Mouse (Mus musculus): Measurements from ENCODE around the gene Anapc7. TPM values are rescaled to one million over a fixed set of nuclear protein-coding genes. Genes with fewer than 3 reads are reported as not detected.
"Not testable (repeated sequence)": the region's sequence is repeated elsewhere in the genome, so short reads cannot be mapped to it uniquely, and the experiment has no call there.

Anapc7 gene
- total RNA-seq, 2 experiments from 2014 or later: 27.3 to 28.1 TPM

DNA sequence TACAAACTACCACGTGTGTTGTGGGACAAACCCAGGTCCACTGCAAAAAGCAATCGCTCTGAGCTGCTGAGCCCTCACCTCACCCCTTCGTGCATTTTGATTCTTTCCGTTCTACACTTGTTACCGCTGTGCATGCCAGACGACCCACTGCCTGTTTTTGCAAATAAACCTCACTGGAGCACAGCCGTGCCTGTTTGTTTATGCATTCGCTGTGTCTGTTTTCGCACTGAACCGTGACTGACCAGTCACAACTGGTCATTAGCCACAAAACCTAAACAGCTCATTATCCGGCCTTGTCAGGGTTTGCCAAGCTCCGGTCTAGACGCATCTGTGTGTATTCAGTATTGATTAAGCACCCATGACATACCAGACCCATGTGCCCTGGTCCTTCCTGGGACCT, 19.3 kb upstream of the Anapc7 start:
- intact Hi-C loops (cut with DNase I): loop anchor here (5.0 kb wide), 1 partner anchor 325 kb away; no protein-coding TSS in a partner anchor
- no peak for DNase-seq (ENCODE audit: low spot score)

DNA sequence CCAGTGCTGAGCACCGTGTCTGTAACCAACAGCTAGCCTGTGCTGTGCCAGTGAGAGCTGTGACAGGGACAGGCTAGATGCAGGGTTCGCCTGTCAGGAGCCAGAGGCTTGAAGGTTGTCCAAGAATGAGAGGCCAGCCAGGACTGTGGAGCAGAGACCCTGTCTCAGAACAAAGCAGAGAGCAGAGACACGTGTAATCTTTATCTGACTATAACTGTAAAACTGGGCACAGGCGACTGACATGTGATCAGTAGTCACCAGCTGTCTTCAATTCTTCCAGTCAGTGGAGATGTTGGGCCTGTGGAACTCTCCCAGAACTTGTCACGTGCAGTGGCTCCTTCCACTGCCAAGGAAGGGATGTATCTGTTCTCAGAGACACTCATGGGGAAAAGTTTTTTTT, 18.7 kb upstream of the Anapc7 start:
- DNase-seq (ENCODE audit: low spot score): peak; percentile 67
- intact Hi-C loops (cut with DNase I): loop anchor here (5.0 kb wide), 1 partner anchor 325 kb away; no protein-coding TSS in a partner anchor

DNA sequence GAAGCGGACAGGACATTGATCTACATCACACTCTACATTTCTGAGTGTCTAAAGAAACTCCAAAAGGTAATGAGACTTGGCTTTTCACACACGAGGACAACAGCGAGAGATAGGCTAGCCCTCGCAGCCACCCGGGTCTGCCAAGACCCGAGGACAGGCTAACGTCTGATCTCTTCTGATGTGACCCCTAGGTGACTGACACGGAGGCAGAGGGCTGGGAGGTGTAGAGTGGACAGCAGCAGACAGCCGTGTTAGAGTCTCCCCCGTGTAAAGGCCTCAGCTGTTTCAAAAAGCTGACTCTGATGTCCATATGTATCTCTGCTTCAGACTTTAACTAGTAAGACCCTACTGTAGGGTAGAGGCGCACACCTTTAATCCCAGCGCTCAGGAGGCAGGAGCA, 18.1 kb upstream of the Anapc7 start:
- no peak for DNase-seq (ENCODE audit: low spot score)

DNA sequence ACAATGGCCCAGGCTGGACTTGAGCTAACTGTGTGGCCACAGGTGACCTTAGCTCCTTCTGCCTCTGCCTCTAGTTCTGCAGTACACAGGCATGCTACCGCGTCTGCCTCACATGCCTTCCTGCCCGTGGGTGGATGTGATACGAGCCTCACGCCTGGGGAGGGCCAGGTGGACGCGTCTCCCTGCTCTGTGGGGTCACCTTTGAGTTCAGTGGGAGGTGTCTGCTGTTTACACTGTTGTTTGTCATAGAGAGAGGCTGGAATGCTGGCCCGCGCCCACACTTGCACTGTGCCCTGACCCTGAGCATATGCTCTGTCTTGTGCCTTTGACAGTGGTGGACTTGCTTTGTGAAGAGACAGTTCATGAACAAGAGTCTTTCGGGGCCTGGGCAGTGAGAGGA, 16.0 kb upstream of the Anapc7 start:
- intact Hi-C loops (cut with DNase I): no loop called here
- DNase-seq (ENCODE audit: low spot score): no peak

More for the DNA sequence above, 18.1 kb upstream of the Anapc7 start:
- intact Hi-C loops (cut with DNase I): loop anchor here (5.0 kb wide), 1 partner anchor 324 kb away; no protein-coding TSS in a partner anchor

DNA sequence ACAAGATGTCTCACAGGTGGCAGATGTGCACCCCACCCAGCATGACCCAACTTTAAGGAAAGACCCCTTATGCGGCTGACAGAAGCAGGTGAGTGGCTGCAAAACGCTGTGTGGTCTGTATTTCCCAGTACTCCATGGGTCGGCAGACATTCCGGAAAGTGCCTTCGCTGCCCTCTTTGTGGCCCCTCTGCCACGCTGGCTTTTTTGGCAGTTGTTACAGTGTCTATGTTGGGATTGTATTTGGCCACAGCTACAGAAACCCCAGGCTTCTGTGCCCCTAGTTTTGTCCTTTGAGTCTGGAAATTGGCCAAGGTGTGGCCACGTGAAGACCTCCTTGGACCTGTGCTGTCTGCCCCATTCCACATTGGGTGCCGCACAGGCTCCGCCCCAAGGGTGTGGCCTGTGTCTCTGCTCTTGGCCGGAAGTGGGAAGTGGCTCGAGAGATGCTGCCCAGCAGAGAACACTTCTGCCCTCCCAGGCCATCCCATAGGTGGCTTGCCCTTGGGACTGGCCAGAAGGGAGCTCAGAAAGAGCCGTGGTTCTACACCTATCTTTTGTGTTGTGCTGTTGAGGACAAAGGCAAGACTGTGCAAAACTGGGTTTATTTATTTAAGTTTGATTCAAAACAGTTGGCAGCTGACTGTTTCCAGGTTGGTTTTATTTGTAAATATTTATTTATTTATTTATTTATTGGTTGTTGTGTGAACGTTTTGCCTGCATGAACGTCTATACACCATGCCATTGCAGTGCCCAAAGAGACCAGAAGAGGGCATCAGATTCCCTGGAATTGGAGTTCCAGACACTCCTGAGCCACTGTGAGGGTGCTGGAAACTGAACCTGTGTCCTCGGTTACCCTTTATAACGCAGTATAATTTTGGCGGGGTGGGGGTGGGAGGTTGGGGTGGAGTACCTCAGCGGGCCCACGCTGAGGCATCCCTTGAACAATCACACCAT, 11.5 kb upstream of the Anapc7 start:
- intact Hi-C loops (cut with DNase I): no loop called here
- no peak for DNase-seq (ENCODE audit: low spot score)

DNA sequence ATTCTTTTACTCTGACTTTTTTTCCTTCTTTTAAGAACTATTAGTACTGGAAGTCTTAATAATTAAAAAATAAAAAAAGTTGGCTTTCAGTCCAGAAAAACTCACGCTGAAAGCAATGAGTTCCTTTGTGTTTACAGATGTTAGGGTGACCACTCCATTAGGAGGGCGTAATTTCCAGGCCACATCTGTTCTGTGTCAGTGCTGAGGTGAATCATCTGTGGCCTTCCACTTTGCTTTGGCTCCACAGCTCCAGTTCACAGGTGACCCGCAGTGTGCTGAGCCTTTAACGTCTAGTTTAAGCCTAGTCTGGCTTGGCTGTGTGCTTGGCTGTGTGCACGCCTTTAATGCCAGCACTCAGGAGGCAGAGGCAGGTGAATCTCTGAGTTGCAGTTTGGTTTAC, 9.6 kb upstream of the Anapc7 start:
- no peak for DNase-seq (ENCODE audit: low spot score)
- intact Hi-C loops (cut with DNase I): no loop called here

DNA sequence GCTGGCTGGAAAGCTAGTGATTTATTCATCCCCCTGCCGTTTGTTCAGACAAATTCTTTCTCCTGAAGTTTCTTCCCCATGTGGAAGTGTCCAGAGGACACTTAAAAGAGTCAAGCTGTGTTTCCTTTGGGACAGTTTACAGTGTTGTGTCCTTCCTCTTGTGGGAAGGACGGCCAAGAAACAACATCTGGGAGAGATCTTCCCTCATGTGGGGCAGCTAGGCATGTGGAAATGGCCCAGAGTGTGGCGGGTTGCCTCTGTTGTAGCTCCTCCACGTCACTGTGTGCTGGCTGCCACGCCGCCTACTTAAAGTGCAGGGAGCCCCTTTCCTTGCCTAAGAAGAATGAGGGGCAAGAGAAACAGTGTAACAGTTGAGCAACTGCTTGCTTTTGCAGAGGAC, 8.7 kb upstream of the Anapc7 start:
- intact Hi-C loops (cut with DNase I): no loop called here
- peak; percentile 42 for DNase-seq (ENCODE audit: low spot score)

DNA sequence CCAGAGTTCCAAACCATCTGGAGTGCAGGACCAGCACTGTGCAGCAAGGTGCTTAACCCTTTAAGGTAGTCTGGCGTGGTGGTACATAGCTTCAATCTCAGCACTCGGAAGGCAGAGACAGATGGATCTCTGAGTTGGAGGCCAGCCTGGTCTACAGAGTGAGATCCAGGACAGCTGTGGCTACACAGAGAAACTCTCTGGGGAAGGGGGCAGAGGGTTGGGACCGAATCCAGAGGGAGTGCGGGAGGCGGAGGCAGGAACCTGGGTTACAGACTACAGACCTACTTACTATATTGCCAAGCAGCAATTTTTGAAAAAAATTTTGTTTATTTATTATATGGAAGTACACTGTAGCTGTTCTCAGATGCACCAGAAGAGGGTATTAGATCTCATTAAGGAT, 7.1 kb upstream of the Anapc7 start:
- intact Hi-C loops (cut with DNase I): no loop called here
- no peak for DNase-seq (ENCODE audit: low spot score)

DNA sequence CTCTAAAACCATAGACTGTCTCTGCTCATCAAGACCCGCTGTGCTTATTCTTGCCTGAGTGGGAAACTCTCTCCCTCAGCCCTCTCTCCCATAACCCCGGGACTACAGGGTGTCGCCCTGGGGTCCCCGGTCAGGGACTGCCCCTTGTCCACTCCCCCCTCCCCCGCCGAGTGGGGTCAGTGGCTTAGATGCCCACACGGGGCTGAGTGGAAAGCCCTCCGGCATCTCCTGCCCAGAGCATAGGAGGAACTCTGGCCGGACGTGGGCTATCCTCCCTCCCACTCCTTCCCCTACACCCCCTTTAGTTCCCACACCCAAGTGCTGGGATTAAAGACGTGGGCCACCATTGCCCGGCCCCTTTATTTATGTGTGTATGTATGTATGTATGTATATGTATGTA, 6.0 kb upstream of the Anapc7 start:
- intact Hi-C loops (cut with DNase I): no loop called here

DNA sequence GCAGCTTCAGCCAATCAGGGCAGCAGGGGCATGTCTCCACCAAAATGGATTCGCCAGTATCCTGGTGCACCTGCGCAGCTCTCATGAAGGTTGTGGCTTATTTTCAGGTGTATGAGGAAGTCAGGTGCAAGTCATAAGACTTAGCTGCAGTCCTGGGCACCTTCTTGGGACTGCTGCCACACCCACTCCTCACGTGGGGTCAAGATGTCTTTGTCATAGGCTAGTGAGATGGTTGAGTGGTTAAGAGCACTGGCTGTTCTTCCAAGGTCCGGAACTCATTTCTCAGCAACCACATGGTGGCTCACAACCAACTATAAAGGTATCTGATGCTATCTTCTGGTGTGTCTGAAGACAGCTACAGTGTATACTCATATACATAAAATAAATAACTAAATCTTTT, 817 bp upstream of the Anapc7 start:
- intact Hi-C loops (cut with DNase I); DNase-seq (ENCODE audit: low spot score): not testable (repeated sequence)

More for the DNA sequence above, 6.0 kb upstream of the Anapc7 start:
- DNase-seq (ENCODE audit: low spot score): no peak

DNA sequence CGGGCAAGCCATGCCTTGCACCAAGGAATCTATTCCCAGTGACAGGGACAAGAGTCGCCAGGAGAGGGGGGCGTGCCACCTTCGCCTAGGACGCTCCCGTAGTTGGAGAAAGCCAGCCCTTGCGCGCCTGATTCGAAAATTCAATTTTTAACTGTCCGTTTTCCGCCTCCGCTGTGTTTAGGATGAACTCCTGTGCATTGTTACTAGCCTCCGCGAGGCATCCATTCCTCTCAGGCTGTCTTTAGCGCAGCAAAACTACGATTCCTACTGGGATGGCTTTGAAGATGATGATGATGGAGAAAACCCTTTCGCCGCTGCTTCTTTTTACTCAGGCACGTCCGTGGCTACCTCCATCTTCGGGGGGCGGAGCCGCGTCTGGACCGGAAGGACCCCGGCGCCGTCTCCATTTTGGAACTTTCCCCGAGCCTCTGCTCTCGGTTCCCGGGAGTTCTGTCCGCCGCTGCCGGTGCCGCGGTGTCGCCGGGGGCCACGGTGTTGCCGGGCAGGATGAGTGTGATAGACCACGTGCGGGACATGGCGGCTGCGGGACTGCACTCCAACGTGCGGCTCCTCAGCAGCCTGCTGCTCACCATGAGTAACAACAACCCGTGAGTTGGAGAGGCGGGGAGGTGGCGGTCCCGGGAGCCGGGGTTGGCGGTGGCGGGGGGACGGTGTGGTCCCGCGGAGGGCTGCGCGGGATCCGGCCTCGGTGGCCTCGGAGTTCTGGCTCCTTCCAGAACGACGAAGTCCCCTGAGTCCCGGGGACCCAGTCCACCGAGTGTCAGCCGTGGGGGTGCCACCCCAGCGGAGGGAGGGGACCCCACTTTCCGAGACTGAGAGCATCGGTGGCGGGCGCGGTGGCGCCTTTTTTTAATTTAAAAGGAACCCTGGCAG, 825 bp downstream of the Anapc7 start:
- intact Hi-C loops (cut with DNase I): no loop called here
- DNase-seq (ENCODE audit: low spot score): peak; percentile 77

DNA sequence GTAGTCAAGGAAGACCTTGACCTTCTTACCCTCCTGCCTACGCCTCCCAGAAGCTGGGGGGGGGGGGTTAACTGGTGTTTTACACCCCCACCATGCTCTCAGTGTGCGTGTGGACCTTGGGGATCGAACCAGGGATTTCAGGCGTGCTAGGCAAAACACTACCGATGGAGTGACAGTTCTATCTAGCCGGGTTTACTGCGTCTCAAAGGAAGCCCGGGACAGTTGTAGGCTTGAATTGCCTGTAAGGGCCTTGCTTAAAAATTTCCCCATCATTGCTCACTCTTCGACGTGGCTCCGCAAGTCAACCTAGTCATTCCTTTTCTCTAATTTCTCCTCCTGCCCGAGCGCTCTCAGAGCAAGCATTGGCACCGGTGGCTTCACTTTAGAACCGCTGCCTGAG, 1.6 kb downstream of the Anapc7 start:
- no peak for DNase-seq (ENCODE audit: low spot score)

DNA sequence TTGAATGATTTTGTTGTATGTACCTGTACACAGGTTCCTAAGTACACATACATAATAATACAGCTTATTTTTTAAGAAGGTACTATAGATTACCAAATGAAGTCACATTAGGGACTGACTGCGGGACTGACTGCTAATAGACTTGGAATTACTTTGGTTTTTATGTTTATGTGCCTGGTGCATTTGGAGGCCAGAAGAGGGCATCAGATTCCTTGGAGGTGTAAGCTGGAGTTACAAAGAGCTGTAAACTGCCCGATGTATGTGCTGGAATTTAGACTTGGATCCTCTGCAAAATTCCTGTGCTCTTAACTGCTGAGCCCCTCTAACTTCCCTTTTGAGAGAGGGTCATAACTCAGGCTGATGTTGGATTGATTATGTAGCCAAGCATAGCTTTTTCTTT, 4.1 kb downstream of the Anapc7 start:
- intact Hi-C loops (cut with DNase I): no loop called here

More for the DNA sequence above, 1.6 kb downstream of the Anapc7 start:
- intact Hi-C loops (cut with DNase I): no loop called here

DNA sequence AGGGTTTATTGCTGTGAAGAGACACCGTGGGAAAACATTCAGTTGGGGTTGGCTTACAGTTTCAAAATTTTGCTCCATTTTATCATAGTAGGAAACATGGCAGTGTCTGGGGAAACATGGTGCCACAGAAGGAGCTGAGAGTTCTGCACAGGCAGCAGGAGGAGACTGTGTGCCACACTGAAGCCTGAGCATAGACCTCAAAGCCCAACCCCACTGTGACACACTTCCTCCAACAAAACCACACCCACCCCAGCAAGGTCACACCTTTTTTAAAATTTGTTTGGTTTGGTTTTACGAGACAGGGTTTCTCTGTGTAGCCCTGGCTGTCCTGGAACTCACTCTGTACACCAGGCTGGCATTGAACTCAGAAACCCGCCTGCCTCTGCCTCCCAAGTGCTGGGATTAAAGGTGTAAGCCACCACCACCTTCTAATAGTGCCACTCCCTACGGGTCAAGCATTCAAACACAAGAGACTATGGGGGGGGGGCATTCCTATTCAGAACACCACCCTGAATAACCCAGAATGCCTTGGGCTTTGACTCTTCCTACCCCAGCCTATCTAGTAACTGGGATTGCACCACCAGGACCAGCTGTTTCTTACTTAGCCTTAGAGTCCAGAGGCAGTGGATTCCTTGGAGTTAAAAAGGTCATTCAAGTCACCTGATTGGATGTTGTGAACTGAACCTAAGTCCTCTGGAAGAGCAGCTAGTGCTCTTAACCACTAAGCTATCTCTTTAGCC, 8.7 kb downstream of the Anapc7 start:
- intact Hi-C loops (cut with DNase I): no loop called here
- no peak for DNase-seq (ENCODE audit: low spot score)

More for the DNA sequence above, 4.1 kb downstream of the Anapc7 start:
- DNase-seq (ENCODE audit: low spot score): no peak

DNA sequence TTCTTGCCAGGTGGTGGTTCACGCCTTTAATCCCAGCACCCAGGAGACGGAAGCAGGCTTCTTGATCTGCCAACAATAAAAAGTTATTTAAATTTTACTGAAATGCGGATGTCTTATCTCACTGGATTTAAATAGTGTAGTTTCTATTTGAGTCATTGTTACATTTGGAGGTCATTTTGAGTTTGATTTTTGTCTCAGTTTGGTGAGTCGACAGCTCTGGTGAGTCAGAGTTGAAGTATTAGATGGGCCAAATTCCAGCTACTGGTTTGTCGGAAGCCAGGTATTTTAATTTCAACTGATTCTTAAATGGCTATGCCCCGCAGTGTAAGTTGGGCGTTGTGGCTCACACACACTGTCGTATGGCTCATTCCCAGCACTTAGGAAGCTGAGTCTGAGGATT, 9.7 kb downstream of the Anapc7 start:
- intact Hi-C loops (cut with DNase I): no loop called here
- no peak for DNase-seq (ENCODE audit: low spot score)

DNA sequence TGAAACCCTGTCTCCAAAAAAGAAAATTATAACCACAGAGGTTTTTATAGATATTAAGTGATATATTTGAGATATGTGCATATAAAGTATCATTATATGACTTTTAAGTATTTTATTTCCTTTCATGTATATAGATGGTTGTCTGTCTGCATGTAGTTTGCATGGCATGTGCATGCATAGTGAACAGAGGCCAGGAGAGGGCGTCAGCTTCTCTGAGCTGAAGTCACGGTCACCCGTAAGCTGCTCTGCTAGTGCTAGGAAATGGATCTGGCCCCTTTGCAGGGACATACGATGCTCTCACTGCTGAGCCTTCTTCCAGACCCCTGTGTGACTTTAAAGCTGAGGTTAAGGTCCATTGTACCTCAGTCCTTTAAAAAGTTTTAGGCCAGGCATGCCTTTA, 13.0 kb downstream of the Anapc7 start:
- intact Hi-C loops (cut with DNase I): no loop called here
- no peak for DNase-seq (ENCODE audit: low spot score)

DNA sequence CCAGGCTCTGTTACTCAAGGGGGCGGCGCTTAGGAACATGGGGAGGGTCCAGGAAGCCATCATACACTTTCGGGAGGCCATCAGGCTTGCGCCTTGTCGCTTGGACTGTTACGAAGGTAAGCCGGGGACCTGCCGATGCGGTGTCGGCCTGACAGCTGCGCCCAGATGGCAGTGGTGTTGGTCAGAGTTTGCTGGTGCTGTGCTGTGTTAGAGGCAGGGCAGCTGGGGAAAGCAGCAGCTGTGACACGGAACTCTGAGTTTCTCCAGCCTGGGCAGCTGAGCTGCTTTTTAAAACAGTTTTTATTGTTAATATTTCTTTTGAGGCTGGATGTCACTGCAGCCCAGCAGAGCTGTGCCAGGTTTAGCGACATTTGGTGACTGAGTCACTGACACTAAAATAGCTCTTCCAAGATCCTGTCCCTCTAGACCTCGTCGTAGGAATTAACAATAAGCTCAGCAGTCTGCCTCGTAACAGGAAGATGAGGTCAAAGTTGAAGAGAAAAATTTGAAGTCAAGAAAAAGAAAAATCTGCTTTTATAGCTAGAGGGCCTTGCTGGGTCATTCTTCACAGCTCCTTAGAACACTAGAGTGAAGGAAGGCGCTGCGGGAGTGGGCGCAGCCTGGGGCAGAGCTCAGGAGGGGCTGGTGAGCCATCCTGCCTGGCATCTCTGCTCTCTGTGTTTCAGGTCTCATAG, 18.1 kb downstream of the Anapc7 start:
- DNase-seq (ENCODE audit: low spot score): peak; percentile 33
- intact Hi-C loops (cut with DNase I): no loop called here

DNA sequence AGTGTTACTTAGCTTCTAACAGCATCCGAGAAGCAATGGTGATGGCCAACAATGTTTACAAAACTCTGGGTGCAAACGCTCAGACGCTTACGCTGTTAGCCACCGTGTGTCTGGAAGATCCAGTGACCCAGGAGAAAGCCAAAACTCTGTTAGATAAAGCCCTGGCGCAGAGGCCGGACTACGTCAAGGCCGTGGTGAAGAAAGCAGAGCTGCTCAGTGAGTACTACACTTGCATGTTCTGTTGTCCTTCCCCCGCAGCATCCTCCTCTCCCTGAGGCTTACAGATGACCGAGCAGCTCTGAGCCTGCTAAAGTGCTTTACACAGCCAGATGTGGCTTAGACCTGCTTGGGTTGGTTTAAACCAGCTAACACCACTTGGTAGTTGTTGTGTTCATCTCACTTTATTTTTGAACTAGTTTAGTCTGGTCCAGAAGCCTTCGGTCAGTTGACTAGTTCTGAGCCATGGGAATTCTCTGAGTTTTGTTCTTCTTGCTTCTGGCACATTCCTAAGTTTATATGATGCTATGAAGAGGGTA, 18.7 kb downstream of the Anapc7 start:
- DNase-seq (ENCODE audit: low spot score): peak; percentile 36
- intact Hi-C loops (cut with DNase I): no loop called here

DNA sequence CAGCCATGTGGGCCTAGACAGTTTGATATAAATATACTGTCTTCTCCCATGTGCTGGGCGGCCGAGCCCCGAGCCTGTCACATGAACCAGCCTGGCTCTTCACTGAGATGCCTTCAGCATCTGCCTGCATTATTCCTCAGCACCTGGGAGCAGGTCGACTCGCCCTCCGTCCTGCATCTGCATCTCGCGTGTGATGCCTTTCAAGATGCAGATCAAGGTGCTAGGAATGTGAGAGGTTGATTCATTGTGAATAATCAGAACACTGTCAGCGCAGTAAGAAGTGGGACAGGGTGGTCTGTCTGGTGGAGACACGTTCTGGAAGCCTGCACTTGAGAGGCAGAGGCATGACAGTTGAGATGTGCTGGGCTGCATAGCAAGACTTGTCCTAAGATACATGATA, 23.0 kb downstream of the Anapc7 start:
- no peak for DNase-seq (ENCODE audit: low spot score)
- intact Hi-C loops (cut with DNase I): no loop called here

Data from heart, postnatal 25 days (tissue).